Mouse (Mus musculus): Measurements from ENCODE around the gene Ptpn23. TPM values are rescaled to one million over a fixed set of nuclear protein-coding genes. Genes with fewer than 3 reads are reported as not detected.

The Ptpn23 gene
- total and polyA plus RNA-seq, 2 experiments from 2014 or later: 6.7 to 7.3 TPM

GRCm38 (mm10) chr9:110400650-110401049, 7.4 kb downstream of the Ptpn23 start:
- Histone ChIP-seq H3K9me3 (replicated peaks; ENCODE audit: control insufficient read depth, low read length) (no peaks in the 10 kb centered on the region), H3K36me3 (replicated peaks; ENCODE audit: control insufficient read depth, insufficient read depth, low read length) (peaks cover 17% of the 10 kb centered on the region), H3K4me2 (ENCODE audit: low read depth, low read length) (no peak overlapping the region), H3K4me1 (ENCODE audit: control insufficient read depth, insufficient read depth) (no peaks in the 10 kb centered on the region), H3K27me3 (ENCODE audit: control insufficient read depth, insufficient read depth, low read length) (no peaks in the 10 kb centered on the region), H3K9ac (replicated peaks; ENCODE audit: low read depth, low read length) (no peak overlapping the region), H3K27ac (ENCODE audit: low read depth) (no peak overlapping the region), H3K4me3 (ENCODE audit: low read depth, low read length) (no peak overlapping the region)
- ATAC-seq (ENCODE audit: insufficient read depth, low read depth): peak; percentile 71
- TF ChIP-seq EP300 (IDR thresholded peaks at IDR 0.05; ENCODE audit: low read depth): no peak
- DNase-seq (ENCODE audit: low spot score): no peak
- 56% methylated on average over 5 of the region's 5 CpGs for WGBS

GRCm38 (mm10) chr9:110393295-110393694, 14.7 kb downstream of the Ptpn23 start:
- no peak for DNase-seq (ENCODE audit: low spot score)
- ATAC-seq (ENCODE audit: insufficient read depth, low read depth): no peak
- H3K36me3 ChIP-seq (replicated peaks; ENCODE audit: control insufficient read depth, insufficient read depth, low read length): peaks cover 83% of the 10 kb centered on the region

GRCm38 (mm10) chr9:110390843-110391242, 17.2 kb downstream of the Ptpn23 start:
- no peak overlapping the region for H3K9ac ChIP-seq (replicated peaks; ENCODE audit: low read depth, low read length)
- ATAC-seq (ENCODE audit: insufficient read depth, low read depth) (no peak), DNase-seq (ENCODE audit: low spot score) (no peak)
- H3K4me2 ChIP-seq (ENCODE audit: low read depth, low read length): no peak overlapping the region
- no peak overlapping the region for H3K27ac ChIP-seq (ENCODE audit: low read depth)
- peaks cover 92% of the 10 kb centered on the region for H3K36me3 ChIP-seq (replicated peaks; ENCODE audit: control insufficient read depth, insufficient read depth, low read length)
- H3K9me3 ChIP-seq (replicated peaks; ENCODE audit: control insufficient read depth, low read length): no peaks in the 10 kb centered on the region
- WGBS: 77% methylated on average over 3 of the region's 3 CpGs
- H3K27me3 ChIP-seq (ENCODE audit: control insufficient read depth, insufficient read depth, low read length): no peaks in the 10 kb centered on the region
- no peaks in the 10 kb centered on the region for H3K4me1 ChIP-seq (ENCODE audit: control insufficient read depth, insufficient read depth)
- H3K4me3 ChIP-seq (ENCODE audit: low read depth, low read length): no peak overlapping the region
- TF ChIP-seq EP300 (IDR thresholded peaks at IDR 0.05; ENCODE audit: low read depth): no peak
- TF ChIP-seq CTCF (IDR thresholded peaks at IDR 0.05; ENCODE audit: low read depth): no peak

More at GRCm38 (mm10) chr9:110393295-110393694, 14.7 kb downstream of the Ptpn23 start:
- 89% methylated on average over 4 of the region's 4 CpGs for WGBS
- no peak overlapping the region for H3K9ac ChIP-seq (replicated peaks; ENCODE audit: low read depth, low read length)
- no peak overlapping the region for H3K4me2 ChIP-seq (ENCODE audit: low read depth, low read length)
- no peak overlapping the region for H3K27ac ChIP-seq (ENCODE audit: low read depth)
- H3K4me1 ChIP-seq (ENCODE audit: control insufficient read depth, insufficient read depth): no peaks in the 10 kb centered on the region
- H3K4me3 ChIP-seq (ENCODE audit: low read depth, low read length): no peak overlapping the region
- no peaks in the 10 kb centered on the region for H3K9me3 ChIP-seq (replicated peaks; ENCODE audit: control insufficient read depth, low read length)
- TF ChIP-seq EP300 (IDR thresholded peaks at IDR 0.05; ENCODE audit: low read depth) (no peak), CTCF (IDR thresholded peaks at IDR 0.05; ENCODE audit: low read depth) (no peak)
- no peaks in the 10 kb centered on the region for H3K27me3 ChIP-seq (ENCODE audit: control insufficient read depth, insufficient read depth, low read length)

GRCm38 (mm10) chr9:110388011-110388410, 20.0 kb downstream of the Ptpn23 start:
- H3K36me3 ChIP-seq (replicated peaks; ENCODE audit: control insufficient read depth, insufficient read depth, low read length): peaks cover 97% of the 10 kb centered on the region
- H3K4me1 ChIP-seq (ENCODE audit: control insufficient read depth, insufficient read depth): no peaks in the 10 kb centered on the region
- 84% methylated on average over 7 of the region's 7 CpGs for WGBS
- no peak for ATAC-seq (ENCODE audit: insufficient read depth, low read depth)
- TF ChIP-seq CTCF (IDR thresholded peaks at IDR 0.05; ENCODE audit: low read depth) (no peak), EP300 (IDR thresholded peaks at IDR 0.05; ENCODE audit: low read depth) (no peak)
- H3K4me3 ChIP-seq (ENCODE audit: low read depth, low read length): no peak overlapping the region
- no peaks in the 10 kb centered on the region for H3K9me3 ChIP-seq (replicated peaks; ENCODE audit: control insufficient read depth, low read length)
- no peak overlapping the region for H3K9ac ChIP-seq (replicated peaks; ENCODE audit: low read depth, low read length)
- no peak for DNase-seq (ENCODE audit: low spot score)
- H3K27ac ChIP-seq (ENCODE audit: low read depth): no peak overlapping the region
- H3K4me2 ChIP-seq (ENCODE audit: low read depth, low read length): no peak overlapping the region
- H3K27me3 ChIP-seq (ENCODE audit: control insufficient read depth, insufficient read depth, low read length): no peaks in the 10 kb centered on the region

DNA sequence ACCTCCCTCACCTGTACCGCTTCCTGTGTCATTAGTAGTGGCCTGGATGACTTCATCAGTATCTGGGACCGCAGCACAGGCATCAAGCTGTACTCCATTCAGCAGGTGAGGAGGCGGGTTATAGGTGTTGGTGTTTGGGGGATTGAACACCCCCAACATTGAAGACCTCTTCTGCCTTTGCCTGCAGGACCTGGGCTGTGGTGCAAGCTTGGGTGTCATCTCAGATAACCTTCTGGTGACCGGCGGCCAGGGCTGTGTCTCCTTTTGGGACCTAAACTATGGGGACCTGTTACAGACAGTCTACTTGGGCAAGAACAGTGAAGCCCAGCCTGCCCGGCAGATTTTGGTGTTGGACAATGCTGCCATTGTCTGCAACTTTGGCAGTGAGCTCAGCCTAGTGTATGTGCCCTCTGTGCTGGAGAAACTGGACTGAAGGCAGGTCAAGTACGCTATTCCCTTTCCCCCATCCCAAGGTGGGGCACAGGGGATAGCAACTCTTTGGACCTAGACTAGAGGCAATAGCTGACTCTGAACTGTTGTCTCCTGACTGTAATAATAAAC, 23.6 kb downstream of the Ptpn23 start:
- H3K9ac ChIP-seq (replicated peaks; ENCODE audit: low read depth, low read length): no peak overlapping the region
- no peaks in the 10 kb centered on the region for H3K27me3 ChIP-seq (ENCODE audit: control insufficient read depth, insufficient read depth, low read length)
- no peaks in the 10 kb centered on the region for H3K9me3 ChIP-seq (replicated peaks; ENCODE audit: control insufficient read depth, low read length)
- H3K4me3 ChIP-seq (ENCODE audit: low read depth, low read length): no peak overlapping the region
- TF ChIP-seq CTCF (IDR thresholded peaks at IDR 0.05; ENCODE audit: low read depth): no peak
- no peak for TF ChIP-seq EP300 (IDR thresholded peaks at IDR 0.05; ENCODE audit: low read depth)
- H3K27ac ChIP-seq (ENCODE audit: low read depth): no peak overlapping the region
- no peak for ATAC-seq (ENCODE audit: insufficient read depth, low read depth)
- WGBS: 91% methylated on average over 7 of the region's 7 CpGs
- peaks cover 74% of the 10 kb centered on the region for H3K36me3 ChIP-seq (replicated peaks; ENCODE audit: control insufficient read depth, insufficient read depth, low read length)
- no peak for DNase-seq (ENCODE audit: low spot score)
- H3K4me2 ChIP-seq (ENCODE audit: low read depth, low read length): no peak overlapping the region
- H3K4me1 ChIP-seq (ENCODE audit: control insufficient read depth, insufficient read depth): no peaks in the 10 kb centered on the region; the same call in 1 of the 2 replicates

GRCm38 (mm10) chr9:110381292-110381691, 26.7 kb downstream of the Ptpn23 start:
- no peaks in the 10 kb centered on the region; the same call in 1 of the 2 replicates for H3K4me1 ChIP-seq (ENCODE audit: control insufficient read depth, insufficient read depth)
- no peak overlapping the region for H3K4me3 ChIP-seq (ENCODE audit: low read depth, low read length)
- no peak overlapping the region for H3K4me2 ChIP-seq (ENCODE audit: low read depth, low read length)
- ATAC-seq (ENCODE audit: insufficient read depth, low read depth) (no peak), DNase-seq (ENCODE audit: low spot score) (no peak)
- 79% methylated on average over 12 of the region's 12 CpGs for WGBS
- H3K9me3 ChIP-seq (replicated peaks; ENCODE audit: control insufficient read depth, low read length): no peaks in the 10 kb centered on the region
- H3K27ac ChIP-seq (ENCODE audit: low read depth): no peak overlapping the region
- TF ChIP-seq CTCF (IDR thresholded peaks at IDR 0.05; ENCODE audit: low read depth) (no peak), EP300 (IDR thresholded peaks at IDR 0.05; ENCODE audit: low read depth) (no peak)
- no peak overlapping the region for H3K9ac ChIP-seq (replicated peaks; ENCODE audit: low read depth, low read length)
- peaks cover 61% of the 10 kb centered on the region for H3K36me3 ChIP-seq (replicated peaks; ENCODE audit: control insufficient read depth, insufficient read depth, low read length)
- no peaks in the 10 kb centered on the region for H3K27me3 ChIP-seq (ENCODE audit: control insufficient read depth, insufficient read depth, low read length)

All from heart, postnatal 0 days (tissue).